Mouse (Mus musculus) urinary bladder, adult 18-20 months (tissue): Measurements from ENCODE around the gene Prickle2.

Source experiments
- DNase-seq, 2 experiments: peaks; one replicate each; pipeline ENCODE4 v3.0.0; 2022; ENCODE audit warnings: low spot score in 2 of 2, mixed read lengths in 2 of 2

Prickle2 gene

DNA sequence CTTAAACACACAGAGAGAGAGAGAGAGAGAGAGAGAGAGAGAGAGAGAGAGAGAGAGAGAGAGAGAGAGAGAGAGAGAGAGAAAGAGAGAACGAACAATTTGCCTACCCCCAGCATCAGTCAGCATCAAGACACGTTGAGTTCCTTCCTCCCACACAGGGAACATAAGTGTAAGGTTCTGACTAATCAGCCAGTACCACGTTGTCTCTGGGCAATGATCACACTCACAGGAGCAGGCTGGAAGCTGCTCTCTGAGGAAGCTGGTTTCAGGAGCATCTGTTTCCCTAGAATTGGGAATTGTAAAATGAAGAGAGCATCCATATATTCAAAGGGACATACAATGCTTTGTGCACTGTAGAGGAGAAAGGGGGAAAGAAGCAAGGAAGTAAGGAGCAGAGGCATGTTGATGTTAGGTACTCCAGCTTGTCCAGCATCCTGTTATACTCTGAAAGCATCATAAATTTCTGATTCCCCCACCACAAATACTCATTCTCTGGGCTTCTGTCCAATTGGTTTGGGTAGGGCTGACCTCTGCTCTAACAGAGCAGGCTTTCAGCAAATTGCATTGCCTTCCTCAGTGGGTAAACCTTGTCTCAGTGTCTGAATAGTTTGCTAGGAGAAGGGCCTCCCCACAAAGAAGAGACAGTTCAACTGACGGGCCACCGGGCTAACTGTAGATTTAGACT, 116.4 kb downstream of the Prickle2 start:
- no peak for DNase-seq

DNA sequence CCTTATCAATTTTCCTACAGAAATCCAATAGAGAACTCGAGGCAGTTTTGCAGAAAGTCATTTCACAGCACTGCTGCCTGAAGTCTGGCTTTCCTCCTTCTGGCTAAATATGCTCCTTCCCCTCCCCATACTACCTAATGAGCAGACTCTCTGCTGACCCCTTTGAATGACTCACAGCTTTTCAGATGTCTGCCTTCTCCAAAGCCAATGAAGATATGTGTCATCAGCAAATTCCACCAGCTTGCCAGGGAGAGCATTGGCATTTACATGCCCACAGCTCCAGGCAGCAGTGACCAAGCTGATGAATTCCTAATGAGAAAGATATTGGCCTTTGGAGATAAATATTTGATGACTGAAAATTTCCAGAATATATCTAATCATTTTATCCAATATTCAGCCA, 121.9 kb downstream of the Prickle2 start:
- no peak for DNase-seq

DNA sequence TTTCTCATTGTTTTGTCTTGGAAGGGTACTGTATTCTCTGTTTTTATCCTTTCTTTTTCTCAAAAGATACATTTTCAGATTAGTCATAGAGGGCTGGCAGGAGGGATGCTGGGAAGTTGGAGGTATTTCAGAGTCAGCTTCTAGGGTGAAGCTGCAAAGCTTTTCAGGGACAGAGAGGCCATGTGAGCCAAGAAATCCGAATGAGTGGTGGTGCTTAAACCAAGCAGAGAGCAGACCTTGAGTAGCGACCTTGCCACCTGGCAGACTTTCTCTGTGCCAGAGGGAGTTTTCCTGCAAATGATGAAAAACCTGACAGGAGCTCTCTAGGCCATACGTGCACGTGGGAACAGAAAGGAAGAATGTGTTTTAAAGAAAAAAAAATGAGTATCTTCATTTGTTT, 130.7 kb downstream of the Prickle2 start:
- DNase-seq, result no peak

DNA sequence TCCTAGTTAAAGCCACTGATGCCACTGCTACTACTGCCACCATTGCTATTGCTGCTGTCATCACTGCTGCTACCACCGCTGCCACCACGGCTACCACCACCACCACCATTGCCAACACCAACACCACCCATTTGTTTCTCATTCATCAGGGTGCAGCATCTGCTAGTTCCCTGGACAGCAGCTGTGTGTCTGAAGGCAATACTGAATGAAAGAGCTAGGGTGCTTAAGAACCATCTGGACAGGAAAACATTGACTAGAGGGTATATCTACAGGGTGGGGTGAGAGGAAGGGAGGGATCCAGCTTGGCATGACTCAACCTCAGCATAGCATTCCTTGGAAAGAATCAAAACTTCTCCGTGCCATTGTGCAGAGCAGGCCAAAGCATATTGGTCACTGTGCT, 133.8 kb downstream of the Prickle2 start:
- DNase-seq, result no peak

DNA sequence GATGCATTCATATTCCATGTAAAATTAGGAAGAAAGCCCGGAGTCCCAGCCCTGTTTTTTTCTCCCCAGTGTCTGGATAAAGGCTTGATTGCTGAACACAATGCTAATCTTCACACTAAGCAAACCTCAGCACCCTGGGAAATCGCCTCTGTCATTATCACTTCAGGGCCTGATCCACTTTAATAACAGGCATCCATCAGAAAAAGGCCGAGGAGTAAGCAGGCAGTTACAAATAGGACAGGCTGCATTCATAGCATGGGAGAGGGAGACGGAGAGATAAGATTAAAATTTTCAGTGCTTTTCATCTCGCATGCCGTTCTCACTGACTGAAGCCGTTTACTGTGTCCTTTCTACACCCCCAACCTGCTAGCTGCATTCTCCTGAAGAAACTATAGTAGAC, 135.9 kb downstream of the Prickle2 start:
- DNase-seq, result no peak

DNA sequence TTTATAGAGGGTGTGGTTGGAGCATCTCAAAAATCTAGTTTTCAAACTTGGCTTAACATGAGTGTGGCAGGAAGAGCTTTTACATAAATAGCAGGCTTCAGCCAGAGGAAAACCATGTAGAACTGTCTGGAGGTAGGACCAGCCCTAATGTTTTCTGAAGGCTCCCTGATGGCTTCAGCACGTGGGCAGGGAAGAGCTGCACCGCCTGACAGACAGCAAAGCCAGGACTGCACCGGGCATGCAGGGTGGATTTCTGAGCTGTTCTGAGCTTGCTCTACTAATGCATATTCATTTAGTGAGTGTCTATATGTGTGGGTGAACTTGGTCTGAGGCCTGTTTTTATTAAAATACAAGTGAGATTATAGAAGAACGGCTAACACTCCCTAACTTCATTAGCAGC, 136.7 kb downstream of the Prickle2 start:
- no peak for DNase-seq

DNA sequence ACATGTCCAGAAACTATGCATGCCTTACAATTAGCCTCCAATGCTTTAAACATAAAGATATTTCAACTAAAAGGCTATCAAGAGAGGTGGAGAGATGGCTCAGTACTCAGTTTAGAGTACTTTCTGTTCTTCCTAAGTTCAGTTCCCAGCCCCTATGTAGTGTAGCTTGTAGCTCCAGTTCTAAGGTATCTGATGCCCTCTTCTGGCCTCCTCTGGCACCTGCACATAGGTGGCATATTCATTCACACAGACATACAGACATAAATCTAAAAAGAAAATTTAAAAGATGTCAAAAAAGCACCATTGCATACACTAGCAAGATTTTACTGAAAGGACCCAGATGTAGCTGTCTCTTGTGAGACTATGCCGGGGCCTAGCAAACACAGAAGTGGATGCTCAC, 146.7 kb downstream of the Prickle2 start:
- no peak for DNase-seq

DNA sequence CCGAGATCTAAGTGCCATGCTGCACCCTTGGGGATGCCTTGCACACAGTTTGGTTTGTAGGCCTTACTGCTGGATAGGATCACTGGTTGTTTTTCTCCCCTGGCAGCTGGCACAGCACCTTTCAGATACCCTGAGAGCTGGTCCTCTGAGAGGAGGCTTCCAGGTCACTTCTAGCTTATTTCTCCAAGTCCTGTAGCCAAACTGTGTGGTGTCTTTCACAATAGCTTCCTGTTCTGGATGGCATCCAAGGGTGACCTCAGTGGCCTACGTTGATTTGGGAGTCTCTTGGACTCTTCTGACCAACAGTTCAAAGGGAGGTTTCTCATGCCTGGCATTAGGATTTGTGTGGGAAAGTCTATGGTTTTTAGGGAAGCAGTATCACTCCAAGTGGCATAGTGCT, 150.3 kb downstream of the Prickle2 start:
- DNase-seq, result no peak

DNA sequence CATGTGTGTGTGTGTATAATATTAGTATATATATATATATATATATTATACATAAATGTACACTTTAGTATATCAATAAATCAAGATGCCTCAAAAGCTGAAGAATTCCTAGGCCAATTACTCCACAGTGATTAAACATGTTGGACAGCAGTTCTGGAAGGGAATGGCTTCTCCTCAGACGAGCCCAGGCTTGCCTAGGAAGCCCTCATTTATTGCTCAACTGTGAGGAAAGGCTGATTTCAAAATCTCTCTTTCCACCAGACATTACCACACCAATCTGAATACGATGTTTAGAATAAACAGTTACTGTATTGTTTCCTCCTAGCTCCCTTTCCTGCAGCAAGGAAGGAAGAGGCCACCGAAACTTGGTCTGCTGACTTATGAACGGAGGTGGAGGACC, 152.9 kb downstream of the Prickle2 start:
- DNase-seq, result no peak

DNA sequence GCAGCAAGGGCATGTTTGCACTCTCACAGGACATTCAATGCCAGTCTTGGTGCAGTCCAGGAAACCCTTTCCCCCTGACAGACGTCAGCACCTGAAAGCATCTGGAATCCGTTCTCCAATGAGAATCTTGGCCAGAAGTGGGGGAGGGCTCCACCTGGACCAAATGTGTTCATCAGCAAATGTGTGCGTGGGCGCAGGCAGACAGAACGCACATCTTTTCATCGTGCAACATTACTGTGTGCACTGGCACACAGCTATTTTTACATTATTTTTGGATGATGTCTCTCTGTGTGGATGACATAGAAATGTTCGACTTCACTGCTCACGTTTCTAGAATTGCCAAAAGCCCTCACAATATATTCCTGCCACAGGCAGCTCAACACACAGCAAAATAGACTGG, 156.7 kb downstream of the Prickle2 start:
- DNase-seq, result no peak

DNA sequence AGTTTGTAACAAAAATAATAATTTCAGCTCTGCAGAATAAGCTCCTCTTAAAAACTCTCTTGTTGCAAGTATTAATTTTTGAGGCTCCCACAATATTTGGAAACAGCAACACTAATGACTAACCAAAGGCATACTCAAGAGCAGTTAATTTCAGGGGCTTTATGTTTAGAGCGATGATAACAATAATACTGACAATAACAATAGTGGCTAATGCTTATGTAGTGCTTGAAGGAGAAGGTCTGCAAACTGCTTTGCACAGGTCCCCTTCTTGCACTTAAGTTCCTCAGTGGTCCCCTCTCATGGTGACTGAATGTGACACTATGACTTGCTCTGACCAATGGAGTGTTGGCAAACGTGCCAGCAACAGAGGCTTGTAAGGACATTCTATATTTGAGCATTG, 160.8 kb downstream of the Prickle2 start:
- DNase-seq, result no peak

DNA sequence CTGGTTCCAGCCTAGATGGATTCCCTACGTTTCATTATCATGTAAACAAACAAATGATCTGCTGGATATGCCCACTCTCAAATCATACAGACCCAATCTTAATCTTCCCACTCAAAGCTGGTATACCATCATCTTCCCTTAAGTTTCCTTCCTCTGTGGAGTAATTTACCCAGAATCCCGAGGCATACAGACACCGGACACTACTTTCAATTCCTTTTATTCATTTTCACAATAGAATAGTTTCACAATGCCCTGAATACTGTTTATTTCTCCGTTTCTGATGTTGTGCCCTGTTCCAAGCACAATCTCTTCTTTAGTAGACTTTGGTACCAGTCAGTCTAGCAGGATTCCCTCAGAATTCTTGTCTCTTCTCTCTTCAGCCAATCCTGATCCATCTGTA, 162.1 kb downstream of the Prickle2 start:
- no peak for DNase-seq

DNA sequence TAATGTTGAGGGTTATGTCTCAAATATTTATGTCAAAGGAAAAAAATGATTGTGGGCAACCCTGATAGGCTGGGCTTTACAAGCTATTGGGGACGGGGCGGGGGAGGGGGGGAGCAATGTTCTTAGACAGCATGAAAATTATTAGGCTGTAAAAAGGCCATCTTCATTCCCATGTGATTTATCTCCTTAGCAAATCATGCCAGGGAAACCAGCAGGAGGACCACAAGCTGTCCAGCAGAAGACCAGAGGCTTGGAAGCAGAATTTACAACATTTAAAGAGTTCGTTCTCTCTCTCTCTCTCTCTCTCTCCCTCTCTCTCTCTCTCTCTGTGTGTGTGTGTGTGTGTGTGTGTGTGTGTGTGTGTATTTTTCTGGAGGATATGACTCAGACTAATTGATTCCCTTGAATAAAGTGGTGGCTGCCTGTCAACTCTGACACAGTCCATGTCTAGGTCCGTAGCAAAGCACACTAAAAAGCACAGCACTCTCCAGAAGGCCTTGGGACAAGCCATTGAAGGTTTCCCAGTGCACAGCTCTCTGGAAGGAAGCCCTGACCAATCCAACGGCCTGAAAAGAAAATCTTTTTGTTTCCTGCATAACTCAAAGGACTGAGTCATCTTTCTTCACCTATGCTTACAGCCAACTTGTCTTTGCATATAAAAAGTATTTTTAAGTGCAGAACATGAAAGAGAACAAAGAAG, 163.4 kb downstream of the Prickle2 start:
- no peak for DNase-seq

DNA sequence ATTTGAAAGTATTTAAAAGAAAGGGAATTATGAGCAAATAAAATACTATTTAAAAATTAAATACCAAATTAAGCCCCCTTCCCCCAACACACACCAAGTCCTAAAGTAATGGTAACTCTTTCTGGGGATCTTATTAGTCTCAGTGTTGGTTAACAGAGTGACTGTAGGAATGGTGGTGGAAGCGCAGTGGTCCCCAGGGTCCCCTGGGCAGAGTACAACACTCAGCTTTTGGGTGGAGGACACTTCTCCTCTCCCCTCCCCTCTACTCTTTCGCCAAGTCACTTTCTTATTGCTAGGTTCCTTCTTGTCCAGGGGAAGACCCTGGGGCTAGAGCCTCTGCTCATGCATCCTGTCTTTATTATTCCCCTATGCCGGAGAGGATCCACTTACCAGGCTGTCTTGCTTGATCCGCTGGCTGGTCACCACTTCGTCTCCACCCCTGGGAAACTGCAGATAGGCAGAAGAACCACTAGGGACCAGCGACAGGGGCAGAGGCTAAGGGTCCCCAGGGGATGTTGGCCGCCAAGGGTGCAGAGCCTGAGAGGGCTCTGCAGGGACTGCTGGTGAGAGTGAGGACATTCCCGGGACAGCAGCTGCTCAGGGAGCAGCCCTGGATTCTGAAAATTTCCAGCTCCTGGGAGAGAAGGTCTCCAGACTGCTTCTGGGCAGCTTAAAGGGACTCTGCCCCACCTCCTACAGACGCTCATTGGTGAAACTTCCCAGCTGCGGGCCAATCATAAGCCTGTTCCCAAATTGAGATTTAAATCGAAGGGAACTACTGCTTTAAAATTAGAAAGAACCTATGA, 171.5 kb downstream of the Prickle2 start:
- no peak for DNase-seq

DNA sequence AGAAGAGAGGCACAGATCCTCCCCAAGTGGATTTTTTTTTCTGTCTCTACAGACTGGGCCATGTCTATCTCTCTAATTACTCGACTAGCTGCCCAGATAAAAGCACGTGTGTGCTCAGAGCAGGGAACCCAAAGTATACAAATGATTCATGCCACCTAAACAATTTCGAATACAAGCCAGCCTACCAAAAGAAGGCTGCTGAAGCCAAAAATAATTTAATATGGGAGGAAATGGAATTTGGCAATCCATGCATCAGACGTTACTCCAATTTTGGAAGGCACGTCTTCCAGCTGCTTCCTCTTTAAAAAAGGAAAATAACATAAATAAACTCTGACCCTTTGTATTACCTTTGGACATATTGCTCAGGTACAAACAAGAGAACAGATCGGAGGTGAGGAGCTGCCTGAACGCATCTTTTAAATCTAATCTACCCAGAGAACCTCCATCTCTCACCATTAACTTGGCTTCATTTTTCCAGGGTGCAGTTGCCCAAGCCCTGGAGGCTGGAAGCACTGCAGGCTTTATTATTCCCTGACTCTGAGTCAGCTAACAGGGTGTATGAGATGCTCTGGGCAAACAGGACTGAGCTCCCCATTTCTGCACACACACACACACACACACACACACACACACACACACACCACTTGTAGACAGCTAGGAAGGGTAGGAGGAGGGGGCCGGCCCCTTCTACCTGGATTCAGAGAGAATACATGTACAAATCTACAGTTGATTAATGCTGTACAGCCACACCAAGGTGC, 172.5 kb downstream of the Prickle2 start:
- no peak for DNase-seq

DNA sequence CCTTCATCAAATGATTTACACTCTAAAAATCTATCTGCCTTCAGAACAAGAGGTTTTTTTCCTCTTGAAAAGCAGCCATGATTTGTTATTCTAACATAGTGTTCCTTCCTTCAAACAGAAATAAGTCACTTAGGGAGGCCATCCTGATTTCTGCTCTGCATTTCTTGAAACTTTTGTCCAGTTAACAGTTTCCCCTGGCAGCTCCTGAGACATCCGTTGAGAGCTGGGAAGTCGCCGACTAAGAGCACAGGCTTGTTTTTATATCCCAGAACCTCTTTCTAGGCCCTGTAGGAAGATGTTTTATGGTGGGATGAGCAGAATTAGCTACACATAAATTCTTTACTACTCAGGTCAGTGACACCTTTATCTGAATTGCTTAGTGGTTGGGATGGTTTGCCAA, 173.1 kb downstream of the Prickle2 start:
- no peak for DNase-seq

DNA sequence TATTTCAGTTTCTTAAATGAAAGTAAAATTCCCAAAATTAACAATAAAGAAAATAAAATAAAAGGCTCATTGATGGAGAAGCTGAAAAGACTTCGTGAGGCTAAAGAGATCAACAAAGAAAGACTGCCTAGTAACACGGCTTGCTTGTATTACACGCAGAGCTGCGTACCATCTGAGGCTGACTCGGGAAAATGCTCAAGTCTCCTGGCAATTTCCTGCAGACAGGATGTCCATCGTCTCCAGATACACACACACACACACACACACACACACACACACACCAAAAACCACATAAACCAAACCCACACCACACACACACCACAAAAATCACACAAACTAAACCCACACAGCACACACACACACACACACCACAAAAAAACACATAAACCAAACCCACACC, 173.6 kb downstream of the Prickle2 start:
- no peak for DNase-seq

DNA sequence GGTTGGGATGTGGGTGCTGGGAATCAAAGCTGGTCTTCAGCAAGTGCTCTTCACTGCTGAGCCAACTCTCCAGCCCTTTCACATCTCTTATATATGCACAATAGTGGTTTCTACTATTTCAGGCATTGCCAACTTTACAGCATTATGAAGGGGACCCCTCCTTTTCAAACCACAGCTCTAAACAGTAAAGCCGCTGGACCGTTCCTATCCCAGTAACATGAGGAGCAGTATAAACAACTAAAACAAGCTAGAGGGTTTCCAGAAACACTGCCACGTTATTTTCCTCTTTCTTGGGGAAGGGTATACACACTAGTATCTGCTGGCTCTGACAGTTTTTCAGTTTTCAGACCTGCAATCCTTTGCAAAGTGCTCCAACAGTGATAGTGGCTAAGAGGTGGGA, 179.7 kb downstream of the Prickle2 start:
- no peak for DNase-seq

DNA sequence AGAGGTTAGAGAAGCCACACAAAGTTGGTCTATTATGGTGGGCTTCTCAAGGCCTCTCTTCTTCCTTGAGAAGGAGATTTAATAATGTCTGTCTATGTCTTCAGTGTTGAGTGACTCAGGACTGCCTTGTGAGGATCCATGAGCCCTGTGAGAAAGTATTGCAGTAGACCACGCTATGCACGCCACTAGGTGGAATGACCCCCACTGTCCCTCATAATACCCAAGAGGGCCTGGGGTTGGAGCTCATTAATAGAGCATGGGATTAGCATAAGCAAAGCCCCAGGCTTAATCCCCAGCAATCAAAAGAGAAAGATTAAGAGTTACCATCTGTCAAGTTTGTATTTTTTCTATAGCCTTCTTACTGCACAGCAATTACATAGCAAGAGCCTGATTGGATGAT, 180.3 kb downstream of the Prickle2 start:
- DNase-seq, result no peak

DNA sequence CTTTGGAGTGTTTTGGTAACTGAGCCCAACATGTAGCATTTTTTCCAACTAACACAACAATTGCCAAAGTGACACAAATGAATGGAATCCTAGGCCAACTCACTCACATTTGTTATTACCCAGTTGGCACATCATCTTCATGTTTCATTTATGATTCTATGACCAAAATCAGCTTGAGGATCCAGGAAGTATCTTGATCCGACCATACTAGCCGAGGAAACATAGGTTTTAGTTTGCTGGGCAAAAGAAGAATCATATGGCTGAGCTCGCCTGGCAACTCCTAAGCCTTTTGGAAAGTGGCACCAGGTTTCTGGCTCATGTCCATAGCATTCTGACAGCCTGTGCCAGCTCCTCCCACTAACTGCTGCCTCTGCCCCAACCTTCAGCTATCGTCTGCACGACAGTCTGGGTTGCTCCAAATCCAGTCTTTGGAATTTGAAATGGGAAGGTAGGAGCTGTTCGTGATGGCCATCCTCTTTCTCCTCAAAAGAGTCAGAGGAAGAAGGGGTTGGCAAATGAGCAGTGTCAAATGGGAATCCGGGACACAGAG, 184.4 kb downstream of the Prickle2 start:
- no peak for DNase-seq

DNA sequence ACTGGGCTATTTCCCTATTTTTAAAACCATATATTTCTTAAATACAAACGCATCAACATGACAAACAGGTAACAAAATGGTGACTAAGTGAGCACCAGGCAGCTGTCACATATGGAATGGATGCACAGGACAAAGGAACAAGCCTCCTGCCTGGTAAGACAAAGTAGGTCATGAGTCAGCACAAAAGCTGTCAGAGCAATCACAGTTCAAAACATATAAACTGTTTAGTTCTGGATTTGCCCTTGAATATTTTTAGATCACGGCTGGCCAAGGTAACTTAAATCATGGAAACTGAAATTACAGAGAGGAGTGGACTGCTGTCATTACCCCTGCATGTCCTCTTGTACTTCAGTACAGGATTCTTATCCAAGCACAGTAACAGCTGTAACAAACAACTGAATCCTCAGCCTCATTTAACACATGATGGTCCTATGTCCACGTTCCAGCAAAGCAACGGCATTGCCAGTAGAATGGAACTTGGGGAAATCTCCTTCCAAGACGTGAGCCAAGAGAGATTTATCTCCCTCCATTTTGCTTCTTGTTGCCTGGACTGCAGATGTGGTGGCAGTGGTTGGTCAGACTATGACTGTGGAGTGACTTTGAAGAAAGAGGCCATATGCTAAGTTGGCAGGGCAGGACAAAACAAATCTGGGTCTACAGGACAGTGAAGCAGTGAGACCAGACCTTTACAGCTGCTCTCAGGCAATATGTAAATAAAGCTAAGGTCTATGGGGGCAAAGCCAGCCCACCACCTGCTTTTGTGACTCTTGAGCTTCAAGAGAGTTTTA, 185.7 kb downstream of the Prickle2 start:
- DNase-seq, result no peak
